Mouse (Mus musculus) natural killer cell, adult 2 months (primary cell): Measurements from ENCODE around the gene Hoxa7.

ENCODE experiments used
- DNase-seq, 2 experiments: peaks; one replicate each; pipeline ENCODE4 v3.0.0; 2022; ENCODE audit warnings: low spot score in 2 of 2

Gene Hoxa7

DNA sequence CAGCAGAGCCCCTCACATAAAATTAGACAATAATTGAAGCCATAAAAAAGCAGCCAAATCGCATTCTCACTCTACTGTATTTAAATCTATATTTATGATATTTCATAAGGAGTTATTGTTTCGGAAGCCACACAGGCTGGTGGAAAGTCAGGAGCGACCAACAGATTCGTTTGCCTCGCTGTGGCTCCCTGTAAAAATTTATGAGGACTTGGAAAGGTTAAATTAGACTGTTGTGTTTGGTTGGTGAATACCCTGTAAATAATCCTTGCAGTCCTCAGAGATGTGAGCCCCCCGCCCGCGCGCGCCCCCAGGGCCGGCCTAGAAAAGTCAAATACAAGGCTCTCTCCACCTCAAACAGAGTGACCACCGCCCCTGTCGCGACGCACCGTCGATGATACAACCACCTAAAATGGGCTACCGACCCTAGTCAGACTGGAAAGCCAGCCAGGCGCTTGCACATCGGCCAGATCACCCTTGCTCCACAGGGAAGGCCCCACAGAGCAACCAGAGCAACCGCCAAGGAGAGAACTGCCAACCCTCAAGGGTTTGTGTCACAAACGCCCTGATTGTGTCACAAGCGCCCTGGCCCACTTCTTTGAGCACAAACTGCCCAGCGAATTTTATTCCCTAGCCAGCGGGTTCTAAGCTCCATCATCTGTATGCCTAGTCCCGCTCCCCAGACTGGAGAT, 5.1 kb upstream of the Hoxa7 start:
- DNase-seq, result no peak

DNA sequence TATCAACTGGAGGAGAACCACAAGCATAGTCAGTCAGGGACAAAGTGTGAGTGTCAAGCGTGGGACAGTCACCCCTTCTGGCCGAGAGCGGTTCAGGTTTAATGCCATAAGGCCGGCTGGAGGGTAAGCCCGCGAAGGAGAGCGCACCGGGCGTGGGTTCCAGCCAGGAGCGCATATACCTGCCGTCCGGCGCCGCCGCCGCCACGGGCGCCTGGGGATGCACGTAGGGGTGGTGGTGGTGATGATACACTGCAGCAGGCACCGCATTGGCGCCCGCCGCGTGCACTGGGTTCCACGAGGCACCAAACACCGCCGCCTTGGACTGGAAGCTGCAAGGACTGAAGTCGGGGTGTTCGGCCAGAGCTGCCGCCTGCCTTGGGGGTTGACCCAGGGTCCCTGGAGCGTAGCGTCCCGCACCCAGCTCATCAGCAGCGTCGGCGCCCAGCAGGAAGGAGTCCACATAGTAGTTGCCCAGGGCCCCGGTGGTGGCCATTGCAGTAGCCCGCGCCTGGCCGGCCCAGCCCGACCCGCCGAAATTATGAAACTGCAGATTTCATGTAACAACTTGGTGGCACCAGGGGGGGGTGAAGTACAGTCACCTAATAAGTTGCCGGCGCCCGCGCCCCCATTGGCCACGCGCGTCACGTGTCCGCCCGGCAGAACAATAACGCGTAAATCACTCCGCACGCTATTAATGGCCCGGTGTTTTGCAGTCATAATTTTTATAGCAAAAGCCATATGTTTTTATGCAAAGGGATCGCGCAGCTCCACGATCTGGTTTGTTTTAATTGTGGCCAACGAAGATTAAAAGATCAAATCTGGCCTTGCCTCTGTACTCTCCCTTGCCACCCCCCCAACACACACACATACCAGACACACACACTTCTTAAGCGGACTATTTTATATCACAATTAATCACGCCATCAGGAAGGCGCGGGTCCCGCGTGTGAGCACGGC, 4.2 kb upstream of the Hoxa7 start:
- DNase-seq, result no peak

DNA sequence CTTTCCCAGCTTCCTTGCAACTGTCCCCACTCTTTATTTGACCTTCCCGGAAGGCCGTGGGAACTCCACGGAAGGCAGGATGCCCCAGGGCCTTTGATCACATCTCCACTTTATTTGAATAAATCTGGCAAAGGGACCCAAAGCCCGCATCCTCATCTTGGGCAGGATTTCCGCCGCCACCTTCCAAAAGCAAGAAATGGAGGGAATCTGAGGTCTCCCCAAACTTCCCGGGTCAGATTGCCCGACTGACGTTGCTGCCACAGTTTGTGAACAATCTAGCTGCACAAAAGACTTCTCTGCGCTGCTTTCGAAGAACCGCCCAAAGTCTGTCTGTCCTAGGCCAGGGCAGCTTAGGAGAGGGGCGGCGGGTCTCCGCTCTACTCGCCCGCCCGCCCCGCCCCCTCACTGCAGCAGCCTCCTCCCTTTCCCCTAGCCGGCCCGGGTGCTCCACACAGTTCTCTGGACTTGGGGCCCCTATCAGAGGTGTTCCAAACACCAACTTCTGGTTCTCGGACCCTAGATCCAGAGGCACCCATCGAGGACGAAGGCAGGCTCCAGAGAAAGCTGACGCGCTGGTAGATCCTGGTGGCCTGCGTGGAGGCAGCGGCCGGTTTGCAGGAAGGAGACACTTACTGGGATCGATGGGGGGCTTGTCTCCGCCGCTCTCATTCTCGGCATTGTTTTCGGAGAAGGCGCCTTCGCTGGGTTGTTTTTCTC, 3.4 kb upstream of the Hoxa7 start:
- no peak for DNase-seq

DNA sequence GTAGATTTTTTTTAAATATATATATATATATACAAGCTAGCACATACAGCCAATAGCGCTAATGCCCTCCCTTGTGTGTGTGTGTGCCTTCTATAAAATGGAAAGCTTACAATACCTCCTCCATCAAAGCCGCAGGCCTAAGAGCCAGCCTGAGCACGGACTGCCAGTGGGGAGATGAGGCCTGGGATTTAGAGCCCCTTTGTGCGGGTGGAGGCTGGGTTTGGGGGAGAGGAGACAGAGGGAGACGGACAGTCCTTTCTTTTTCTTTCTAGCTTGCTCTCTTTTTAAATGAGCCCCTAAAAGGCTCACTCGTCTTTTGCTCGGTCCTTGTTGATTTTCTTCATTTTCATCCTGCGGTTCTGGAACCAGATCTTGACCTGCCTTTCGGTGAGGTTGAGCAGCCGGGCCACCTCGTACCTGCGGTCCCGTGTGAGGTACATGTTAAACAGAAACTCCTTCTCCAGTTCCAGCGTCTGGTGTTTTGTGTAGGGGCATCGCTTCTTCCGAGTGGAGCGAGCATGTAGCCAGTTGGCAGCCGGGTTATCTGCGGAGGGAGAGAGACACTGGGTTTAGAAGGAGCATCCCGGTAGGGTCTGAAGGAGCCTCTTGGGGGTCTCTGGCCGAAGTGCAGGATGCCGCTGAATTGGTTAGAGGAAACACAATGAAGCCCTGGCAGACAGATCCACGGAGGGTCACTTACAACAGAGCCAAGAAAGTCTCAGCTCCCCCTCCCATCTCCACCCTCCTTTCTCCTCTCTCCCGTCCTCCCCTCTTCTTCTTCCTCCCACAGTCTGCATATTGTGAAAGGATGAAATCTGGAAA, 2.5 kb upstream of the Hoxa7 start:
- no peak for DNase-seq

DNA sequence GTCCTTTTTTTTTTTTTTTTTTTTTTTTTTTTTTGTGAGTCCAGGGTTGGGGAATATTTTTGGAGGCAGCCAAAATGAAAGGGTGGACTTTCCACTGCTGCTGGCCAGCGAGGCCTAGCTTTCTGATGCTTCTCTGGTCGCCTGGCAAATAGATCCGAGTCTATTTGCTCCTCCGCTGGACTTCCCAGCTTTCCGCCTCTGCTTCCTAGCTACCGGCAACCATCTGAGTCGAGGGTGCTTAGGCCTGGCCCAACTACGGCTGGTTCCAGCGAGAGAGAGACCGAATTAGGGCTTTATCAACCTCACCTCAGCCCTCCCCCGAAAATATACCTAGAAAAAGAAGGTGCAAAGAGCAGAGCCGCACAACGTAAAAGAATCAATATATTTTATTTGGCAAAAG, 1.1 kb upstream of the Hoxa7 start:
- no peak for DNase-seq

DNA sequence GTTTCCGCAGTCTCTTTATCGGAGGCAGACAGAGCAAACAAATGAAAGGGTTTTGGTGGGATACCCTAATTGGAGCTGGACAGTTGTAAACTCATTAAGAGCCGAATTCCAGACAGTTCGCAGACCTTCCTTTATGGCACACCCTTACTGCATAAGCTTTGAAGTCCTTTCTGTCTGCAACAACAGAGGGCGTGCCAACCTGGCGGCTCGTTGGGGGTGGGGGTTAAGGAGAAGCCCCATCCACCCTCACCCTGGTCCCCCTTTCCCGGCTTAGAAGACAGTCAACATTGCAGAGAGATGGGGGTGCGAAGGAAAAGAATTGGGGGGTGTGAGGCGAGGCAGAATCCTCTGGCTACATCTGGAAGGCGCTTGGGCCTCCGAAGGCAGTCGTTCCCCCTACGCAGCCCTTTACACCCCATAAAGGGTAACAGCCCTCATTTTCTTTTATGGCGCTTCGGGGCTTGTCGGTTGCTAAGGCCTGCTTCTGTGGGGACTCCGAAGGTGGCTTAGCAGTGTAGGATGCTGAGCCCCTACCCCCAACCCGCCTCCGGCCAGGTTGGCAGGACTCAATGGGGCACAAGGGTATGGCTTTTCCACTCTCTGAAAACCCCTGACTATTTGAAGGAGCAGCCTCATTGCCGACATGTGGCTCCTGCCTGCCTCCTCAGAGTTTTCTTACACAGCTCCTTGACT, 485 bp upstream of the Hoxa7 start:
- no peak for DNase-seq

DNA sequence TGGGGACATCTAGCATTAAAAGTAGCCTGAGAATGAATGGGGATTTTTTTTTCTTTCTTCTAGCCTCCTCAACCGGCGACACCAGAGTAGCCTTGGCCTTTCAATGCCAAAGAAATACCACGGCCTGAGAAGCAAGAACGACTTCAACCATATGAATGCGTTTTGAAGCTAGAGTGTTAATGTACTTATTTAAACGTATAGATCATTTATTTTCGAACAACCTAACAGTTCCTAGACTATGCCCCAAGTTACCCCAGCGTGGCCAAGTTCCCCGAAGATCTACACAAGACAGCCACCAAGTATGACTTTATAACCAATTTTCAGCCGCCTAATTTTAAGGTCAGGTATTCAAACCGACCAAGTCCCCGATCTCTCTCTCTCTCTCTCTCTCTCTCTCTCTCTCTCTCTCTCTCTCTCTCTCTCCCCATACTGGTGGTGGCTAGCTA, 766 bp downstream of the Hoxa7 start:
- DNase-seq, result no peak

DNA sequence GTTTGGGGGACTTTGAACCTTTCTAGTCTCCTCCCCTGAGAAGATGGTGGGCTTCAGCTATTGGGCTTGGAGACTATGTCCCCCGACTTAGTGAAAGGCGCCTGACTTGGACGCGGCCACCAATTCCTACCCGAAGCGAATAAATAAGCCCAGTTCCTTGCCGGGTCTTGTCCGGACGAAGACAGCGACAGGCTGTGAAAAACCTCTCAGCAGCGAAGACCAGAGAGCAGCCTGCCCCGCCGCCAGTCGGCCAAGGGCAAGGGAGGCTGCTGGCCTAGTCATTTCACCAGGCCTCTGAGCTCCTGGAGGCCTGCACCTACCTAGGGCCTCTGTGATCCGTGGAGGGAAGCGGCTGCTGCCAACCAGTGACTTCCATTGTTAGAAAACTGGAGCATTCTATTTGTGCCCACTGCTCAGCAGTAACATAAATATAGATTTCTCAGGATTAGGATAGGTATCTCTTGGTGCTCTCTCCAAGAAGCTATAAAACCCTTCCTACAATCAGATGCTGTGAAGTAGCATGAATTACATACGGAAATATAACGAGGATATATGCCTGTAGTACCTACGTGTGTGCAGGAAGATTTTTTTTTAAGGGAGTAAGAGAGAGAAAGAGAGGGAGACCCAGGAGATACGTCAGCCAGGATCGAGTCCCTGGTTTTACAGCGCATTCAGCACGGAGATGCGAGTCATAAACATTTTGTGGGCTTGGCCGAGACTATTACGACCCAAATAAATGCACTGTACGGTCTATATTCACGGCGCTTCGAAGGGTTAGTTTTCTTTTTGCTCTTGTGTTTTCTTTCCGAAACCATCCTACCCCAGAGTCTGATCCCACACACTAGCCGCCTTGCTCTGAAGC, 1.4 kb downstream of the Hoxa7 start:
- DNase-seq, result no peak

DNA sequence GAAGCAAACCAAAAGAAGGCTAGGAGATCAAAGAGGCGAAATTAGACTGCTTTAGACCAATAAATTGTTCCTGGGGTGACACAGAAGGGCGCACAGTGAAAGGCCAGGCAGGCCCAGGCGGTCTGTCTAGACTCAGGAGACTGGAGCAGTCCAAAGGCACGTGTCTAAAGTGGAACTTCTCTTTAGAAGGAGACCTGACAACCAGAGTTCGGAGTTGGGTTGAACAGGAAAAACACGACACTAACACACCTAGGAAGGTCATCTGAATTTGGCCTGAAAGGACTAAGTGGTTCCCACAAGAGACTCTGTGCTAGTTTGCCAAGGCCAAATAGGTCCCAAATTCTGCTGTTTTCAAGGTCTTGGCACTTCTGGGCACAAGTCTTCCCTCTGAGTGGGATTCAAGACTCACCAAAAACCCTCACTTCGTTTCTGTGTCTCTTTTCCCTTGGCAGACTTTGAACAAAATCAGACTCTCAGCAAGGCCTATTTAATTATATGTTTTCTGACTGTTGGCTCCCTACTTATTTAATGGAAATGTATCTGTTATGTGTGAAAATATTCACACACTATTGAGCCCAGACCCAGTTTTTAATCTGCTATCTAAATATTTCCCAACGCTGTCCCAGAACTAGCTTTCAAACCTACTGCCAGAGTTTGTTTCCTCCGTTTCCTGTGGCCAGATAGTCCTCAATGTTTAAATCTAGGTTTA, 2.3 kb downstream of the Hoxa7 start:
- DNase-seq, result no peak

DNA sequence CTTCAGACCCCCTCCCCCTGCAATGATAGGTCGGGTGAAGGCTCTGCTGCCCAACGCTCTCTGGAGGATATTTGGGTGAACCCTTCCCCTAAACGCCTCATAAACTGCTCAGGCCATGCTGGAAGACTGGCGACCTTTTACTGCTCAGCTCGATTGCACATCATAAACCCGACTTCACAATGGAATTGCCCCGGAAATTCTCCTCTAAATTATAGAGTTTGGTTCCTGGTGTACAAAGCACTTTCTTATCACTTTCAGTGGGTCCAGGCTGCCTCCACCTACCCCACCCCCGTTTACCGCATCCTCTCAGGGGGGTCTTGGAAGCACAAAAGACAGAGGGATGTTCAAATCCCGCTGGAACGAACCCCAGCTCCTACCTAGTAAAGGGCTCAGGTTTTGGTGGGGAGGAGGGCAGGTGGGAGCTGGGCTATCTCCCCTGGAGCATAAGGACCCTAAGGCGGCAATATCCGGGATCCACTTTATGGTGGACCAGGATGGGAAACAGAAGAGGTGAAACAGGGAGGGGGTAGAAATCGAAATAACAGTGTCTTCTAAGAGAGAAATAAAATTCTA, 2.9 kb downstream of the Hoxa7 start:
- DNase-seq, result no peak

DNA sequence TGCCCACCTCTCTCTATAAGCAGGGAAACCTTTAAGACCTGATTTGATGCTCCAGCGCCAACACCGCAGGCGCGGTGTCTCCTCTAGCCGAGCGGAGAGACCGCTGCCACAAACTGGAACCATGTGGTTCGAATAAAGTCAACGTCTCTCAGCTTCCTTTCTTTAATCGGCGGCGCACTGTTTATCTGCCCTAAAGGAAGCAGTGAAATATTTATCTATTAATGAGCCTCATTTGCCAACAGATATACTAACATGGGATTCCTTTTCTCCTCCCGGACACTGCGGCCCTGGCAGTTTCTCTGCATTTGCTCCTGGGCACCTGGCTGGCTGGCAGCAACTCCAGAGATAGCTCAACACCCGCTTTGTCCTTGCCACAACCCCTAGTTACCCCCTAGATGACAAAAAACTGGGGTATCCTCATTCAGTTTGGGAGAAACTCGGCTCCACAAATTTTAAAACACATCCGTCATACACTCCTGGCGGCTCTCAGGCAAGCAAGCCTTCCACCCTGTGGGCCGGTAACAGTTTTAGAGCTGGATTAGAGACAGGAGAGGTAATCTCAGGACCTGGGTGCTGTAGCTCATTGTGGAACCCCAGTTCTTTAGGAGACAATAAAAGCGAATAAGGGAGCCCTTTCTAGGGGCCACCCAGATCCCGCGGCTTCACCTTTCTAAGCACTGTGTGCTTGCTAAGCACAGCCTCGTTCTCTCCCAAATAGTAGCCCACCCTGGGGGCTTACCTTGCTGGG, 3.6 kb downstream of the Hoxa7 start:
- no peak for DNase-seq

DNA sequence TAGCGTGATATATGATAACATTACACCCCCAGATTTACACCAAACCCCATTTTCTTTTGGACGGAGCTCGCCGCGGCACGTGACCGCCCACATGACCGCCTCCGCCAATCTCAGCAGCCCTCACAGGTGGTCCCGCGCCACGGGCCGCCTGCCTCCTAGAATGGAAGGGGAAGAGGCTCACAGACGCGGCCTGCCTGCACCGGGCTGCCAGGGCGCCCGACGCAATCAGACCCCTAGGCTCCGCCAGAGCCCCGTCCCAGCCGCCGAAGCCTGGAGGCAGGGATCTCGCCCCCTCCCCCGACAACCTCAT, 4.2 kb downstream of the Hoxa7 start:
- no peak for DNase-seq

DNA sequence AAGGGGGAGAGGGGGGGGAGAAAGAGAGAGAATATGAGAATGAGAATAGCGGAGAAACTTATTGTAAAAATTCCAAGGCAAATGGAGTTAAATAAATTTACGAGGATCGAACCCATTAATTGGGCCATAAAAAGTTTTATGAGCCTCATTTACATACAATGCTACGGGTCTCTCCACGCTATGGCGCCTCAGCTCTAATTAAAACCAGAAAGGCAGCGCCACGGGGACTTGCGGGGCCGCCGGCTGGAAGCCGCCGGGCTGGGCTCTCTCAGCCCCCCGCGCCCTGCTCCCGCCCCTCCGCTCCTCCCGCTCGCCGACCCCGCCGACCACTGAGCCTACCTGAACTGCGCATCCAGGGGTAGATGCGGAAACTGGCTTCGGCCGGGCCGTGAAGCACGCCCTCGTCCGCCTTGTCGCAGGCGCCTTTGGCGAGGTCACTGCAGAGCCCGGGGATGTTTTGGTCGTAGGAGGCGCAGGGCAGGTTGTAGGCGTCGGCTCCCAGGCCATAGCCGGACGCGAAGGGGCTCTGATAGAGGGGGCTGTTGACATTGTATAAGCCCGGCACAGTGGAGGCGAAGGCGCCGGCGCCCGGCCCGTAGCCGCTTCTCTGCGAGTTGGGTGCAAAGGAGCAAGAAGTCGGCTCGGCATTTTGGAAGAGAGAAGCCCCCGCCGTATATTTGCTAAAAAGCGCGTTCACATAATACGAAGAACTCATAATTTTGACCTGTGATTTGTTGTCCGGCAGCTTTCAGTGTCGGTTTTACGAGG, 4.8 kb downstream of the Hoxa7 start:
- no peak for DNase-seq

DNA sequence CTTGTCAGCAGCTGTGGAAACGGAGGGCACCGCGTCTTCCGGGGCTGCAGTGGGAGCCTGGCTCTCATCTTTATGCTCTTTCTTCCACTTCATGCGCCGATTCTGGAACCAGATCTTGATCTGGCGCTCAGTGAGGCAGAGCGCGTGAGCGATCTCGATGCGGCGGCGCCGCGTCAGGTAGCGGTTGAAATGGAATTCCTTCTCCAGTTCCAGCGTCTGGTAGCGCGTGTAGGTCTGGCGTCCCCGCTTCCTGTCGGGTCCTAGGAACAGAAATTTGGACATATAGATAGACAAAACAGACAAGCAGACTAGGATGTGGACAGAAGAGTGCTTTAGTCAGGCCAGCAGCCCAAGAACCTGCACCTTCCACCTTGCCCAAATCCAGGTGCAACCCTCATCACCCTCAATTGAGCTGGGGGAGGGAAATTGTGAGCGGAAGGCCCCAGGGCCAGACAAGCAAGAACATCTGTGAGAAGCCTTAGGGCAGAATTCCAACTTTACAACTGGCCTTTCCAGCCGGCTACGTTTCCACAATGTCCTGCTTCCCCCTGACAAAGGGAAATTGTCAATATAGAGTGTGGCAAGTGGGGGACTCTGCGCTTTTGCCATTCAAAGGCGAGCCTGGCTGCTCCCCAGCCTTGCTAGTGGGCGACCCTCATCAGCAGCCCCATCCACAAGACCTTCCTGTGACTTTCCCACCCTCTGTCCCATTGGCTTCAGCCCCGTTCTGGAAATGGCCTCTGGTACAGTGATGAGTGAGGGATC, 5.7 kb downstream of the Hoxa7 start:
- no peak for DNase-seq

DNA sequence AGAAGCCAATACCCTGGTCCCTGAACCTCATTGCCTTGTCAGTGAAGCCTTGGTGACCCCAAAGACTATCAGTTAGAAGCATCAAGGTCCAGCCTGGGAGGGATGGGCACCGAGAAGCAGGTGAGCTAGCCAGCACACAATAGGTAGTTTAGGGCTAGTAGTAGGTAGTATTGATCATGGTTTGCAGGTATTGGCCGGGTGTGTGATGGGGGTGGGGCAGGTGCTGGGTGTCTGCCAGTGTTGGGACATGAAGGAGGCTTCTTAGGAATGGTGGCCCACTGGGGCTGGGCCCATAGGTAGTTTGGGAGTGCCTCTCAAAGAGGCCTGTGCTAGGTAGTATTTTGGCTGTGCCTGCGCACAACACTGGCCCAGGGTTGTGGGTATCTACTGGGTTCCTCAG, 6.6 kb downstream of the Hoxa7 start:
- no peak for DNase-seq

DNA sequence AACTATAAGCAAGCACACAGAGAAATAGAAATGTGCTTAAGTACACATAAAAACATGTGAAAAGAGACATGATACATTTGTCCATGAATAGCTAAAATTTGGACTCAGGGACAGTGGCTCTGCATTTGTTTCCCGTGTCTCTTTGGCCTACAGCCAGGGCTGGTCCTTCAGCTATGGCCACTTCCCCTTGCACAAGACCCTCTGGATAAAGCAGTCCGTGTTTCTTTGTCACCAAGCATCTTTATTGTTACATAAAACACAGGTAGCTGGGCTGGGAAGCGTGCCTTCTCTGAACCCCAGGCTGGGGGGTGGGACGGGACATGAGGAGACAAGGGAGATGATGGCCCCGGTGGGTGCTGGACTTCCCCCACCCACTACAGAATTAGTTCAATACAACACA, 7.4 kb downstream of the Hoxa7 start:
- no peak for DNase-seq
